Mouse (Mus musculus) thymus, adult 2 months (tissue): ENCODE data around the gene Fes. TPM values are rescaled to one million over a fixed set of nuclear protein-coding genes. Genes with fewer than 3 reads are reported as not detected.
A peak's percentile ranks its signal among the peaks of the same experiment; 100 is the strongest.
"Not testable (repeated sequence)": the region's sequence is repeated elsewhere in the genome, so short reads cannot be mapped to it uniquely, and the experiment has no call there.

Experiments
- DNase-seq: peaks from one replicate; pipeline ENCODE4 v3.0.0; 2021
- H3K27ac ChIP-seq: fragments of 200-500 bp; 2 replicates; pipeline ENCODE4 v1.5.1; 2012; ENCODE audit warnings: low read length, control low read depth; ENCODE audit not compliant: control insufficient read depth, insufficient read depth
- H3K27me3 ChIP-seq: fragments of 200-500 bp; 2 replicates; pipeline ENCODE4 v1.6.1; 2012; ENCODE audit warnings: mild to moderate bottlenecking, low read length, moderate library complexity, mixed read lengths; ENCODE audit not compliant: control insufficient read depth, insufficient read depth
- H3K36me3 ChIP-seq: fragments of 200-500 bp; 2 replicates; pipeline ENCODE4 v1.6.1; 2012; ENCODE audit warnings: mild to moderate bottlenecking, low read length, moderate library complexity; ENCODE audit not compliant: control insufficient read depth, insufficient read depth
- H3K4me1 ChIP-seq: fragments of 200-500 bp; replicated peaks from 2 replicates; pipeline ENCODE4 v1.6.1; 2012; ENCODE audit warnings: low read length; ENCODE audit not compliant: control insufficient read depth, insufficient read depth
- H3K4me3 ChIP-seq: fragments of 200-500 bp; 2 replicates; pipeline ENCODE4 v1.5.1; 2012; ENCODE audit warnings: mild to moderate bottlenecking, low read length, control low read depth, moderate library complexity; ENCODE audit not compliant: control insufficient read depth, insufficient read depth
- CTCF ChIP-seq: fragments of 200-500 bp; IDR thresholded peaks from 2 replicates; pipeline ENCODE4 v1.5.1; 2012; ENCODE audit warnings: mild to moderate bottlenecking, control low read depth, low read length, moderate library complexity, borderline replicate concordance; ENCODE audit not compliant: control insufficient read depth, poor library complexity, insufficient read depth; ENCODE audit errors: extremely low read depth
- POLR2A ChIP-seq: fragments of 200-500 bp; IDR thresholded peaks from 2 replicates; pipeline ENCODE4 v1.6.1; 2012; ENCODE audit warnings: mild to moderate bottlenecking, low read length, control low read depth, moderate library complexity; ENCODE audit not compliant: control insufficient read depth, poor library complexity, insufficient read depth; ENCODE audit errors: extremely low read depth
- WGBS: fragments of 180-500 bp; shearing (Covaris S2); methylation state at CpG from one replicate; pipeline ENCODE4 v1.1.7; 2018; 5-methylcytosine and 5-hydroxymethylcytosine counted together
- polyA plus RNA-seq: library from polyadenylated mRNA; depleted of rRNA; stranded (reverse); fragments of >200 nt; gene quantifications from 2 replicates; pipeline ENCODE4 v1.2.3, GENCODE M21; 2012

The Fes gene
- polyA plus RNA-seq, 1 experiment: 27.3 TPM

DNA sequence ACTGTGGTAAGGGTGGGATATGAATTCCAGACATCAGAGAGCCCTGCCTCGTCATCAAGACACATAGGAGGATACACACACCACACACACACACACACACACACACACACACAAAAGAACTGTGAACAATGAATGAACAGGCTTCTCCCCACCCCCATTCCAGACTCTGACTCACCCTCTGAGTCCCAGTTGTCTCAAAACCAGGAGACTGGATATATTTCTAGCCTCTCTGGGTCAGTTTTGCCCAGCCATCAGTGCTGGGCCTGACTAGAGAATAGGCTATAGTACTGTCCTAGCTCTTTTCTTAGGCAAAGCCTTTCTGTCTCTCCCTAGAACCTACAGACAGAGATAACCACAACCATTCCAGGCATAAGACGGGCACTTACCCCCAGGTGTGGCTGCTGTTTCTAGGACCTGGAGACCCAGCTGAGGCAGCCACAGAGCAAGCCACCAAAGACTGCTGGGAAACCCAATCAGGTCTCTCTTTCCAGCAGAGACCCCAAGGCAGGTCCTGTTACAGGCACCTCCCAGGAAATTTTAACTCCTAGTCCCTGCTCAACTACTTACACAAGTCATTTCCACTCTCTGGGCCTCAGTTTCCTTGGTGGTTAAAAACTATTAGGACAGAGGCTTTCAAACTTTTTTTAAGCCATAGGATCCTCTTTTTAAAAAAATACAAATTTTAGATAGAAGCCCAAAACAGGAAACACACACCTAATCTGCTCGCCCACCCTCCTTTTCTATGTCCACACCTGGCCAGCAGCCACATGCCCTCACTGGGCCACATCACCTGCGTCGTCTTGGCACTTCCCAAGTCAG lies 13.5 kb upstream of the Fes start:
- H3K36me3 ChIP-seq: peaks cover 7% of the 10 kb centered on the region
- 26% methylated on average over 5 of the region's 5 CpGs for WGBS
- TF ChIP-seq POLR2A: no peak
- no peak for TF ChIP-seq CTCF
- peak overlapping the region; percentile 76 for H3K4me3 ChIP-seq
- DNase-seq: no peak
- H3K27me3 ChIP-seq: no peaks in the 10 kb centered on the region
- peaks cover 28% of the 10 kb centered on the region for H3K4me1 ChIP-seq
- no peak overlapping the region for H3K27ac ChIP-seq

DNA sequence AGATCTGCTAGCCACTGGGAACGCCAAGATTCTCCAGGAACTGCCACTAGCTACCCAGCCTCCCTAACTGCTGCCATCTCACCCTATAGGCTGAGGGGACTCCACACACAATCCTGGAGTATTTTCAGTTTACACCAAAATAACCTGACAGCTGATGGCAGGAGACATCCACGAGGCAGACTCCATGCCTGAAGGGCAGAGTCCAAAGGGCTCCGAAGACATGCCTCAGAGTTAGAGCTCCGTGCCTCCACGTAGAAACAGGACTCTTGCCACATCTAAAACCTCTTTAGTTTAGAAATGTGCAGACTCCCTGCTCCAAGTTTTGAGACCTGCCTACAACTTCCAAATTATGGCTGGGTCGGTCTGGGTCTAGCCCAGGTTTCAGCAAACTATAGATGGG lies 12.8 kb upstream of the Fes start:
- 91% methylated on average over 6 of the region's 6 CpGs for WGBS
- Histone ChIP-seq H3K4me1 (peaks cover 28% of the 10 kb centered on the region), H3K4me3 (no peak overlapping the region)

DNA sequence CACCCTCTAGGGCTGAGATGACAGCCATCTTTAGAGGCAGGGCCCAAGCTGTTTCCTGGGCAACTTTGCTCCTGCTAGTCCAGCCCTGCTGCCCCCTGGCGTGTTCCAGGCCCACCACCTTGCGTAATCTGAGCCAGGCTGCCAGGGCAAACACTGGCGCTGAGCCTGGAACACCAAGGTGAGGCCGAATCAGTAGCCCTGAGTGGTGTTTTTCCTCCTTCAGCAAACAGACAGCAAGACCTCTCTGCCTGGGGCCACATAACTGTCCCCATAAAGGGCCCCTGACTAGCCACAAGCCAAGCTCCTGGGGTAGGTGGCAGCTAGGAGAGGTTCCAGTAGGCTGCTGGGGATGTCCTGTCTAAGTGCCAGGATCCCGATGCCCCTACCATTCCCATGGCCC lies 12.4 kb upstream of the Fes start:
- no peak for DNase-seq
- H3K4me3 ChIP-seq: no peak overlapping the region
- H3K27me3 ChIP-seq: no peaks in the 10 kb centered on the region
- TF ChIP-seq POLR2A (no peak), CTCF (no peak)
- 90% methylated on average over 5 of the region's 5 CpGs for WGBS
- H3K27ac ChIP-seq: no peak overlapping the region
- H3K4me1 ChIP-seq: peaks cover 28% of the 10 kb centered on the region
- peaks cover 7% of the 10 kb centered on the region for H3K36me3 ChIP-seq

More for the DNA sequence above, 12.8 kb upstream of the Fes start:
- no peak for DNase-seq
- no peaks in the 10 kb centered on the region for H3K27me3 ChIP-seq
- no peak for TF ChIP-seq CTCF
- TF ChIP-seq POLR2A: no peak
- no peak overlapping the region for H3K27ac ChIP-seq
- peaks cover 7% of the 10 kb centered on the region for H3K36me3 ChIP-seq

DNA sequence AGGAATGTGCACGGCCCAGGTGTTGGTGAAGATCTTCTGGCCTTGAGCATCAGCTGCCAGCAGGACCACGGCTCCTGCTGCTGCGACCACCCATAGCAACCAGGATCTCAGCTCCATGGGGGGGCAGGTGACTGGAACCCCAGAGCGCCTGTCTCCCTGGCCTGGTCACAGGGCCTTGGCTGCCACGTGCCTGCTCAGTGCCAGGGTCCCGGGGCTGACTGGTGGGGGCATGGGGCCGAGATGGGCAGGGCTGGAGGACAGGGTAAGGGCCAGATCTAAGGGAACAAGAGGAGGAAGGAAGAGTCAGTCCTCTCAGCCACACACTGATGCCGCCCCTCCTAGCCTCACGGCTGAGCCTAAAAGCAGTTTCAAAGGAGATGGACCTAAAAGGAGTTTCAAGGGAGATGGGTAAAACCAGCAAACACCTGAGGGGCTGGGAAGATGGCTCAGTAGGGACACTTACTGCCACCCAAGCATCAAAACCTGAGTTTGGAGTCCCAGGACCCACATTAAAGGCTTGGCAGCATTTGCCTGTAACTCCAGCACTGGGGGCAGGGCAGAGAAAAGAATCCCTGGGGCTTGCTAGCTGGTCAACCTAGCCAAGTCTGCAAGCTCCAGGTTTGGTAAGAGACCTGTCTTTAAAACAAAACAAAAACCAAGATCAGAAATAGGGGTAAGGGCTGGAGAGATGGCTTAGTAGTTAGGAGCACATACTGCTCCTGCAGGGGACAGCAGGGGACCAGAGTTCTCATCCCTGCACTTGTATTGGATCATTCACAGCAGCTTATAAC lies 11.1 kb upstream of the Fes start:
- no peak for TF ChIP-seq POLR2A
- no peak for TF ChIP-seq CTCF
- Histone ChIP-seq H3K27ac (no peak overlapping the region), H3K4me1 (peaks cover 22% of the 10 kb centered on the region), H3K27me3 (no peaks in the 10 kb centered on the region), H3K4me3 (no peak overlapping the region), H3K36me3 (peaks cover 7% of the 10 kb centered on the region)
- DNase-seq: no peak
- WGBS: 90% methylated on average over 9 of the region's 9 CpGs

DNA sequence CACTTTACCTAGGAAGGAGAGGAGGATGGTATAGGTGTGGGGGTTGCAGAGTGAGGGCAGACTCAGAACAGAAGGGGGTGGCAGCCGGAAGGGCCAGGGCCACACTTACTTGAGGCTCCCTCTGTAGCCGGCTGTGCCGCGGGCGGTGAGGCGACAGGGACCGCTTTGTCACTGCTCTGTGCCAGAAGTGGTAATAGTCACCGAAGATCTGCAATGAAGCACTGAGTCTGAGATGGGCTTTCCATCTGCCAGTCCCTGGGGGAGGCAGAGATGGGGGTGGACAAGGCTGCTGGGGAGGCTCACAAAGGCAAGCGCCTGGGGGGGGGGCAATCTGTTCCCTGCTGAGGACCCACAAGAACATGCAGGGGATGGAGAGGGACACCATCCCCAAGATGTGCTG lies 10.2 kb upstream of the Fes start:
- H3K4me1 ChIP-seq: peaks cover 19% of the 10 kb centered on the region
- WGBS: 96% methylated on average over 9 of the region's 9 CpGs

DNA sequence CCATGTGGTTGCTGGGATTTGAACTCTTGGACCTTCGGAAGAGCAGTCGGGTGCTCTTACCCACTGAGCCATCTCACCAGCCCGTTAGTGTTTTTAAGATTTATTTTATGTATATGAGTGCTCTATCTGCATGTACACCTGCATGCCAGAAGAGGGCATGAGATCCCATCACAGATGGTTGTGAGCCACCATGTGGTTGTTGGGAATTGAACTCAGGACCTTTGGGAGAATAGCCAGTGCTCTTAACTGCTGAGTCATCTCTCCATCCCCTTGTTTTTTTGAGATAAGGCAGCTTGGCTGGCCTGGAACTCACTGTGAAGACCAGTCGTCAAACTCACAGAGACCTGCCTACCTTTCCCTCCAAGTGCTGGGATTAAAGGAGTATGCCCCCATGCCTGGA lies 8.7 kb upstream of the Fes start:
- WGBS: 90% methylated on average over 4 of the region's 4 CpGs
- not testable (repeated sequence) for DNase-seq, H3K4me3 ChIP-seq, H3K27me3 ChIP-seq, H3K27ac ChIP-seq
- Histone ChIP-seq H3K36me3 (peaks cover 22% of the 10 kb centered on the region), H3K4me1 (peaks cover 15% of the 10 kb centered on the region)

More for the DNA sequence above, 10.2 kb upstream of the Fes start:
- no peak for DNase-seq
- TF ChIP-seq CTCF (no peak), POLR2A (no peak)
- Histone ChIP-seq H3K27me3 (no peaks in the 10 kb centered on the region), H3K27ac (no peak overlapping the region), H3K4me3 (no peak overlapping the region), H3K36me3 (peaks cover 12% of the 10 kb centered on the region)
